Mouse (Mus musculus): ENCODE data around the gene Frmd4b. TPM values are rescaled to one million over a fixed set of nuclear protein-coding genes. Genes with fewer than 3 reads are reported as not detected.

The Frmd4b gene
- total and polyA plus RNA-seq, 3 experiments, result 7.3 to 18.1 (median 11.9) TPM

GRCm38 (mm10) chr6:97353933-97354332 lies 263.4 kb downstream of the Frmd4b start:
- intact Hi-C loops (cut with DNase I), result no loop called here
- TF ChIP-seq POLR2A (IDR thresholded peaks at IDR 0.05; ENCODE audit: insufficient read depth, low read depth, low read length) (no peak), EP300 (IDR thresholded peaks at IDR 0.05; ENCODE audit: insufficient read depth, low read depth, low read length) (no peak), CTCF (IDR thresholded peaks at IDR 0.05) (no peak)
- Histone ChIP-seq H3K36me3 (ENCODE audit: control insufficient read depth, insufficient read depth, low read length) (peaks cover 5% of the 10 kb centered on the region), H3K27ac (no peak overlapping the region), H3K4me1 (ENCODE audit: control insufficient read depth, insufficient read depth, low read length) (peaks cover 6% of the 10 kb centered on the region), H3K79me2 (replicated peaks; ENCODE audit: control insufficient read depth, insufficient read depth, low read length) (no peaks in the 10 kb centered on the region), H3K27me3 (ENCODE audit: control insufficient read depth, insufficient read depth, low read length) (no peaks in the 10 kb centered on the region), H3K9ac (ENCODE audit: low read depth, low read length) (no peak overlapping the region), H3K4me3 (no peak overlapping the region)
- DNase-seq, result no peak
- WGBS, result 63% methylated on average over 5 of the region's 5 CpGs

GRCm38 (mm10) chr6:97353371-97353770 lies 264.0 kb downstream of the Frmd4b start:
- intact Hi-C loops (cut with DNase I), result no loop called here
- no peak overlapping the region for H3K4me3 ChIP-seq
- TF ChIP-seq CTCF (IDR thresholded peaks at IDR 0.05), result no peak
- no peak for TF ChIP-seq EP300 (IDR thresholded peaks at IDR 0.05; ENCODE audit: insufficient read depth, low read depth, low read length)
- TF ChIP-seq POLR2A (IDR thresholded peaks at IDR 0.05; ENCODE audit: insufficient read depth, low read depth, low read length), result no peak
- 50% methylated on average over 6 of the region's 6 CpGs for WGBS
- H3K27ac ChIP-seq, result no peak overlapping the region
- H3K9ac ChIP-seq (ENCODE audit: low read depth, low read length), result no peak overlapping the region
- peaks cover 6% of the 10 kb centered on the region for H3K4me1 ChIP-seq (ENCODE audit: control insufficient read depth, insufficient read depth, low read length)
- no peak for DNase-seq
- no peaks in the 10 kb centered on the region for H3K79me2 ChIP-seq (replicated peaks; ENCODE audit: control insufficient read depth, insufficient read depth, low read length)
- peaks cover 5% of the 10 kb centered on the region for H3K36me3 ChIP-seq (ENCODE audit: control insufficient read depth, insufficient read depth, low read length)
- no peaks in the 10 kb centered on the region for H3K27me3 ChIP-seq (ENCODE audit: control insufficient read depth, insufficient read depth, low read length)

DNA sequence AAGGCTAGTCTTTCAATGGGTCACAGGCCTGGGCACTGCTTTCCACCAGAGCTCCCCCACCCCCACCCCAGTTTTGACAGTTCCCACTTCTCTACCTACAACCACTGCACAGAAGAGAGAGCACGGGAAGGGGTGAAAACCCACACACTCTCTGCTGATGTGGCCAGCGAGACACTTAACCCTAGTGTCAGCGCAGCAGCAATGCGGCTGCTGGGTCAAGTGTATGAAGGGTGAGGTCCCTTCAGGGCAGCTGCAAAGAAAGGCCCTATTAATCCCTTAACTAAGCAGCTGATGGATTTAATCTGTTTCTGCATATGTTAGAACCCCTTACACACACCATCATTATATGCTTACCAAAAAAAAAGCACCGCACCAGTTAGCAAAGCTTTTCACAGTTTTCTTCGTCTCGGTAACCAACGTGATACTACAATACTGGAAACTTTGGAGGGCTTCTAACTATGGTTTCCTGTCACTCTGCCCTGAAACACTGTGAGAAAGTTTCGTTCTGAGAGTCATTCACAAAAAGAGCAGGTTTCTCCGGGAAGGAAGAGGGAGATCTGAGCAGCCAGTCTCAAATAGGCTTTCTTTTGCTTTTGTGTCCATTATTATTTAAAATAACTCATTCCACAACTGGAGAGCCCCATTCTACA lies 264.7 kb downstream of the Frmd4b start:
- 67% methylated on average over 10 of the region's 10 CpGs for WGBS
- DNase-seq, result no peak
- intact Hi-C loops (cut with DNase I), result no loop called here
- H3K27ac ChIP-seq, result no peak overlapping the region
- H3K9ac ChIP-seq (ENCODE audit: low read depth, low read length), result no peak overlapping the region
- H3K4me3 ChIP-seq, result no peak overlapping the region
- no peaks in the 10 kb centered on the region for H3K27me3 ChIP-seq (ENCODE audit: control insufficient read depth, insufficient read depth, low read length)
- no peaks in the 10 kb centered on the region for H3K79me2 ChIP-seq (replicated peaks; ENCODE audit: control insufficient read depth, insufficient read depth, low read length)
- H3K36me3 ChIP-seq (ENCODE audit: control insufficient read depth, insufficient read depth, low read length), result peaks cover 5% of the 10 kb centered on the region
- peaks cover 8% of the 10 kb centered on the region for H3K4me1 ChIP-seq (ENCODE audit: control insufficient read depth, insufficient read depth, low read length)
- TF ChIP-seq EP300 (IDR thresholded peaks at IDR 0.05; ENCODE audit: insufficient read depth, low read depth, low read length) (no peak), POLR2A (IDR thresholded peaks at IDR 0.05; ENCODE audit: insufficient read depth, low read depth, low read length) (no peak), CTCF (IDR thresholded peaks at IDR 0.05) (no peak)

DNA sequence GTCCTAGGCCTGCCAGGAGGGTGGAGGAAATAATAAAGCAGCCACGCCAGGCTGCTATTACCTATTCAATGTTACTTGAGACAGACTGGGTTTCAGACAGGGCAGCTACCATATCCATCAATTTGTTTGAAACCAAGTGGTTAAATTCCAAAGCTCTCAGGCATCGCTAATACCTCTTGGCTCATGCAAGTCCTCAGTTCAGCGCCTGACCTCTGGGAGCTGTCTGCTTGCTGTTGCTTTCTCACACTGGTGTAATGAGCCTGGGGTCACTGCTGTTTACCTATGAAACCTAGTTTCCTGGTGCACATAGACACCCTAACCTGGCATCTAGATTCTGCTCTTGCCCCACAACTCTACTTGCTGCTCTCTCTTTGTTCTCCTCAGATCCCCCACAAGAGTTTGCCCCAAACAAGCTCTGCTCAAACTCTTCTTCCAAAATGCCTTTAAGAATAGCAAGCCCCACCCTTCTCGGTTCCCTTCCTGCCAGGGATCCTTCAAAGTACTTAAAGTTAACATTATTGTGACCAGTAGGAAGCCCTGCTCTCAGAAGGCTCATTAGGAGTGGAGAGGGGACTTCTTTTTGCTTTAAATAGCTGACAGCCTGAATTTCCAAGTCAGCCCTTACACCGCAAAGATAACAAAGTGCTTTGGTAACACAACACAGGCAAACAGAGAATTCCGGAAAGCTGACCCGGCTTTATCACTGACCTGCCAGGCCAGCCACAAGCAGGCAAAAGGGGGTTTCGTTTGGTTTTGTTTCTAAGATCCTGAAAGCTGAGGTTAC lies 267.8 kb downstream of the Frmd4b start:
- H3K9ac ChIP-seq (ENCODE audit: low read depth, low read length), result peak overlapping the region; percentile 39
- no peak for TF ChIP-seq EP300 (IDR thresholded peaks at IDR 0.05; ENCODE audit: insufficient read depth, low read depth, low read length)
- no peak for TF ChIP-seq POLR2A (IDR thresholded peaks at IDR 0.05; ENCODE audit: insufficient read depth, low read depth, low read length)
- no peak for TF ChIP-seq CTCF (IDR thresholded peaks at IDR 0.05)
- peaks cover 10% of the 10 kb centered on the region for H3K4me1 ChIP-seq (ENCODE audit: control insufficient read depth, insufficient read depth, low read length)
- no peaks in the 10 kb centered on the region for H3K79me2 ChIP-seq (replicated peaks; ENCODE audit: control insufficient read depth, insufficient read depth, low read length)
- peaks cover 5% of the 10 kb centered on the region for H3K36me3 ChIP-seq (ENCODE audit: control insufficient read depth, insufficient read depth, low read length)
- H3K27me3 ChIP-seq (ENCODE audit: control insufficient read depth, insufficient read depth, low read length), result no peaks in the 10 kb centered on the region
- intact Hi-C loops (cut with DNase I), result loop anchor here (5.0 kb wide), 1 partner anchor 37 kb away; no protein-coding TSS in a partner anchor
- 18% methylated on average over 8 of the region's 8 CpGs for WGBS
- peak in 1 of 2 experiments; percentile 24 for DNase-seq
- peak overlapping the region; percentile 57 for H3K27ac ChIP-seq
- H3K4me3 ChIP-seq, result no peak overlapping the region

GRCm38 (mm10) chr6:97346932-97347331 lies 270.4 kb downstream of the Frmd4b start:
- H3K4me3 ChIP-seq, result no peak overlapping the region
- H3K36me3 ChIP-seq (ENCODE audit: control insufficient read depth, insufficient read depth, low read length), result peaks cover 5% of the 10 kb centered on the region
- H3K9ac ChIP-seq (ENCODE audit: low read depth, low read length), result no peak overlapping the region
- intact Hi-C loops (cut with DNase I), result loop anchor here (5.0 kb wide), 1 partner anchor 35 kb away; no protein-coding TSS in a partner anchor
- DNase-seq, result no peak
- no peak overlapping the region for H3K27ac ChIP-seq
- peaks cover 10% of the 10 kb centered on the region for H3K4me1 ChIP-seq (ENCODE audit: control insufficient read depth, insufficient read depth, low read length)
- H3K27me3 ChIP-seq (ENCODE audit: control insufficient read depth, insufficient read depth, low read length), result no peaks in the 10 kb centered on the region
- TF ChIP-seq EP300 (IDR thresholded peaks at IDR 0.05; ENCODE audit: insufficient read depth, low read depth, low read length), result no peak
- WGBS, result 70% methylated on average over 1 of the region's 1 CpGs
- H3K79me2 ChIP-seq (replicated peaks; ENCODE audit: control insufficient read depth, insufficient read depth, low read length), result no peaks in the 10 kb centered on the region

GRCm38 (mm10) chr6:97346527-97346926 lies 270.8 kb downstream of the Frmd4b start:
- TF ChIP-seq EP300 (IDR thresholded peaks at IDR 0.05; ENCODE audit: insufficient read depth, low read depth, low read length), result no peak
- TF ChIP-seq CTCF (IDR thresholded peaks at IDR 0.05), result no peak
- no peak for TF ChIP-seq POLR2A (IDR thresholded peaks at IDR 0.05; ENCODE audit: insufficient read depth, low read depth, low read length)
- H3K27me3 ChIP-seq (ENCODE audit: control insufficient read depth, insufficient read depth, low read length), result no peaks in the 10 kb centered on the region
- no peak for DNase-seq
- no peaks in the 10 kb centered on the region for H3K79me2 ChIP-seq (replicated peaks; ENCODE audit: control insufficient read depth, insufficient read depth, low read length)
- intact Hi-C loops (cut with DNase I), result loop anchor here (5.0 kb wide), 1 partner anchor 34 kb away; no protein-coding TSS in a partner anchor
- H3K27ac ChIP-seq, result no peak overlapping the region
- H3K4me3 ChIP-seq, result no peak overlapping the region
- peaks cover 10% of the 10 kb centered on the region for H3K4me1 ChIP-seq (ENCODE audit: control insufficient read depth, insufficient read depth, low read length)
- peaks cover 5% of the 10 kb centered on the region for H3K36me3 ChIP-seq (ENCODE audit: control insufficient read depth, insufficient read depth, low read length)
- H3K9ac ChIP-seq (ENCODE audit: low read depth, low read length), result no peak overlapping the region
- 78% methylated on average over 10 of the region's 10 CpGs for WGBS
